8 mouse cellular contexts compared by ENCODE assay signal in the genomic region with DNA sequence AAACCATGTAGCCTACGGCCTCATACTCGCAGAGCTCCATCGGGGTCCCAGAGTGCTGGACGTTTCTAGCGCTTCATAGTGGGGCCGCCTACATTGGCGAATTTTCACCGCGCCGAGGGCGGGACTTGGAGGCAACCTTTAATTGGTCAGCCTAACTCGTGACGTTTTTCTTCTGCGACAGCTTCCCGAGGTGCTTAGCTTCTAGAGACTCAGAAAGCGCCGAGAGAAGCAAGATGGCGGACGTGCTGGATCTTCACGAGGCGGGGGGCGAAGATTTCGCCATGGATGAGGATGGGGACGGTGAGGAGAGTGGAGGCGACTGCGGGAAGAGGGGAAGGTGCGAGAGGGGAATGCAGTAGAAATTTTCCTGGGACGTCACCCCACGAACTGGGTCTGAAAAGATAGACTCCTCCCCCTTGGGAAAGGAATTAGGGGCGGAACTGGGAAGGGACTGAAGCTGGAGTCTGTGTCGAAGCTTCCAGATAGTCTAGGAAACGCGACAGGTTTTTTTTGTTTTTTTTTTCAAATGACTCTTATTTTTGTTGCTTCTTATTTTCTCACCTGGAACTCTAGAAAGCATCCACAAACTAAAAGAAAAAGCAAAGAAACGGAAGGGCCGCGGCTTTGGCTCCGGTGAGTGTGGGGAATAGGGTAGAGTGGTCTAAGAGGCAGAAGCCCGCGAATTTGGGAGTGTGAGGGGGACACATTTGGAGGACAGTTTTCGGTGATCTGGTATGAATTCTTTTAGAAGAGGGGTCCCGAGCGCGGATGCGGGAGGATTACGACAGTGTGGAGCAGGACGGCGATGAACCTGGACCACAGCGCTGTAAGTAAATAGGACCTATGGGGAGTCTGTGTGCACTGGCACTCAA. TPM values are rescaled to one million over a fixed set of nuclear protein-coding genes. Genes with fewer than 3 reads are reported as not detected.
DNase-seq lines count a peak whose midpoint lies in the region; ATAC-seq lines count a peak whose summit lies in the region.

A gene (plus strand): TSS at position 205 of the 872 bp plus-strand sequence.

- H3K9ac ChIP-seq in hindbrain, embryonic 15.5 days: peak within 1 kb of the TSS; percentile 82

- H3K27ac ChIP-seq in hindbrain, embryonic 15.5 days (replicated peaks): peak within 1 kb of the TSS; percentile 79

- peak within 1 kb of the TSS; percentile 71 for H3K4me2 ChIP-seq in hindbrain, embryonic 15.5 days

- H3K27me3 ChIP-seq in hindbrain, embryonic 15.5 days: no peaks in the 10 kb centered on the region

- peak; percentile 94 for ATAC-seq in hindbrain, embryonic 15.5 days (ENCODE audit: low FRiP score, low read depth)

- H3K36me3 ChIP-seq in hindbrain, embryonic 15.5 days: peaks cover 34% of the 10 kb centered on the region

- WGBS in hindbrain, embryonic 15.5 days: under 1% methylated on average over 48 of the region's 48 CpGs

- no peaks in the 10 kb centered on the region for H3K9me3 ChIP-seq in hindbrain, embryonic 15.5 days

- DNase-seq in T-cell, adult 2 months (ENCODE audit: low spot score): peak; percentile 94
- peak; percentile 95 to 98 for DNase-seq in cerebellum, postnatal 36 days
- DNase-seq in frontal cortex, postnatal 36 days (ENCODE audit: low spot score in 2 of 2): peak; percentile 97 to 99
- DNase-seq in left cerebral cortex, adult 11 months (ENCODE audit: low spot score): peak; percentile 94
- peak; percentile 96 for DNase-seq in lung, postnatal 4 days
- DNase-seq in retina, postnatal 7 days (ENCODE audit: low read depth, low spot score): peak; percentile 99
- peak; percentile 87 for DNase-seq in urinary bladder, adult 2 months (ENCODE audit: low spot score)

- H3K4me1 ChIP-seq in hindbrain, embryonic 15.5 days (replicated peaks): peaks cover 26% of the 10 kb centered on the region

- H3K4me3 ChIP-seq in hindbrain, embryonic 15.5 days: peak within 1 kb of the TSS; percentile 70

RNA-seq across cellular contexts. Expression of the gene that starts here (rescaled TPM):
- 109 and 119 TPM in 2 replicates for polyA plus RNA-seq in hindbrain, embryonic 15.5 days (2015; fragmentation: Nextera tagmentation; extraction: Ambion mirVana)
- 31.0 and 41.8 TPM in 2 replicates for polyA plus RNA-seq in urinary bladder, adult 2 months (2012; rRNA removed)

Comparison
In these comparisons a context has a peak if more than half of its experiments do, and no peak if none do; other contexts are left out.
1. Peak in every context shown above with its lines: DNase-seq, ATAC-seq, H3K4me3 ChIP-seq and H3K27ac ChIP-seq.